Comparison of ENCODE assay signal across 25 mouse cellular contexts in genomic region chr16:30983699-30984098, GRCm38 (mm10).
DNase-seq lines count a peak whose midpoint lies in the region; ATAC-seq lines count a peak whose summit lies in the region.
"Had no signal": no experiment of that assay in that cellular context is flagged by ENCODE, and none has a peak within 500 bp of the region (broad histone marks: within the 10 kb centered on the region; RNA-seq: fewer than 3 reads in every experiment).

No protein-coding gene starts in this region.

- H3K36me3 ChIP-seq in forebrain, embryonic 15.5 days, result no peaks in the 10 kb centered on the region
- H3K36me3 ChIP-seq: embryonic facial prominence, embryonic 12.5 days; heart, embryonic 12.5 days; limb, embryonic 10.5 days; midbrain, embryonic 15.5 days; stomach, embryonic 15.5 days had no signal

- H3K27me3 ChIP-seq in forebrain, embryonic 15.5 days, result no peaks in the 10 kb centered on the region
- H3K27me3 ChIP-seq: embryonic facial prominence, embryonic 12.5 days; forebrain, embryonic 13.5 days; heart, embryonic 12.5 days; midbrain, embryonic 15.5 days; stomach, embryonic 15.5 days had no signal

- H3K4me2 ChIP-seq in forebrain, embryonic 15.5 days (replicated peaks), result no peak overlapping the region
- H3K4me2 ChIP-seq: embryonic facial prominence, embryonic 12.5 days; forebrain, embryonic 13.5 days; heart, embryonic 12.5 days; hindbrain, embryonic 14.5 days; midbrain, embryonic 15.5 days; stomach, embryonic 15.5 days had no signal

- DNase-seq in left cerebral cortex, adult 18-20 months (ENCODE audit: low spot score in 2 of 2), result peak; percentile 65 to 77
- DNase-seq in left cerebral cortex, postnatal 4 days, result no peak
- DNase-seq in right cerebral cortex, adult 2 months (ENCODE audit: low spot score in 2 of 2), result peak; percentile 69 to 77
- DNase-seq in right cerebral cortex, postnatal 4 days, result no peak
- peak; percentile 48 to 53 for DNase-seq in left cerebral cortex, postnatal 14 days (ENCODE audit: low spot score in 2 of 2)
- DNase-seq in ovary, adult 18-20 months (ENCODE audit: low spot score), result no peak
- DNase-seq: adrenal gland, adult 2 months; cerebellum, adult 9-10 months; heart, postnatal 36 days; kidney, adult 8-10 months; kidney, postnatal 36 days; layer of hippocampus, adult 9-11 months; liver, postnatal 0 days; lung, postnatal 14 days; retina, postnatal 1 day had no signal

- intact Hi-C loops in left cerebral cortex, postnatal 4 days (cut with DNase I), result no loop called here
- intact Hi-C loops in left cerebral cortex, postnatal 14 days (cut with DNase I), result loop anchor here (5.0 kb wide), 1 partner anchor 84 kb away; no protein-coding TSS in a partner anchor

- peaks cover 13% of the 10 kb centered on the region; the same call in 1 of the 2 replicates for H3K4me1 ChIP-seq in forebrain, embryonic 15.5 days

- no peak for ATAC-seq in forebrain, embryonic 15.5 days (replicated peaks)
- ATAC-seq: forebrain, embryonic 13.5 days; liver, postnatal 0 days; midbrain, embryonic 15.5 days had no signal

- H3K9me3 ChIP-seq in forebrain, embryonic 15.5 days, result no peaks in the 10 kb centered on the region
- H3K9me3 ChIP-seq: embryonic facial prominence, embryonic 12.5 days; forebrain, embryonic 13.5 days; heart, embryonic 12.5 days; limb, embryonic 10.5 days; midbrain, embryonic 15.5 days; stomach, embryonic 15.5 days had no signal

- no peak overlapping the region for H3K9ac ChIP-seq in forebrain, embryonic 15.5 days (replicated peaks)
- H3K9ac ChIP-seq: embryonic facial prominence, embryonic 12.5 days; forebrain, embryonic 13.5 days; heart, embryonic 12.5 days; hindbrain, embryonic 14.5 days; liver, postnatal 0 days; midbrain, embryonic 15.5 days; stomach, embryonic 15.5 days had no signal

- H3K27ac ChIP-seq in forebrain, embryonic 15.5 days (replicated peaks), result no peak overlapping the region
- H3K27ac ChIP-seq: embryonic facial prominence, embryonic 12.5 days; forebrain, embryonic 13.5 days; hindbrain, embryonic 14.5 days; limb, embryonic 10.5 days; stomach, embryonic 15.5 days had no signal

- WGBS in forebrain, embryonic 15.5 days, result 65% methylated on average over 6 of the region's 6 CpGs

- no peak overlapping the region for H3K4me3 ChIP-seq in forebrain, embryonic 15.5 days
- H3K4me3 ChIP-seq: embryonic facial prominence, embryonic 12.5 days; erythroblast, embryonic 14.5 days; forebrain, embryonic 13.5 days; heart, embryonic 12.5 days; limb, embryonic 10.5 days; midbrain, embryonic 15.5 days; myocyte; stomach, embryonic 15.5 days had no signal

Comparison
In these comparisons a context has a peak if more than half of its experiments do, and no peak if none do; other contexts are left out.
1. DNase-seq: peak in left cerebral cortex, adult 18-20 months (2 of 2), right cerebral cortex, adult 2 months (2 of 2) and left cerebral cortex, postnatal 14 days (2 of 2); none in left cerebral cortex, postnatal 4 days (single experiment), right cerebral cortex, postnatal 4 days (single experiment) and ovary, adult 18-20 months (single experiment).